Mouse (Mus musculus) cerebellum, adult 9-11 months (tissue): ENCODE results near the gene Tepsin.

Experiments
- DNase-seq: peaks from one replicate; pipeline ENCODE4 v3.0.0; 2022

Gene Tepsin

GRCm38 (mm10) chr11:120063326-120063725, 35.2 kb downstream of the Tepsin start:
- DNase-seq, result no peak

GRCm38 (mm10) chr11:120060634-120061033, 37.9 kb downstream of the Tepsin start:
- no peak for DNase-seq

- DNase-seq, result peak; percentile 82
Observed at GRCm38 (mm10) chr11:120055953-120056732, 42.4 kb downstream of the Tepsin start.

GRCm38 (mm10) chr11:120053846-120054245, 44.7 kb downstream of the Tepsin start:
- no peak for DNase-seq

GRCm38 (mm10) chr11:120052274-120052673, 46.3 kb downstream of the Tepsin start:
- peak; percentile 46 for DNase-seq

GRCm38 (mm10) chr11:120051124-120051811, 47.3 kb downstream of the Tepsin start:
- DNase-seq, result peak; percentile 74

- peak; percentile 67 for DNase-seq
Observed at GRCm38 (mm10) chr11:120049067-120049466, 49.5 kb downstream of the Tepsin start.

- peak; percentile 76 for DNase-seq
Observed at GRCm38 (mm10) chr11:120048252-120048556, 50.3 kb downstream of the Tepsin start.

- peak; percentile 77 for DNase-seq
Observed at GRCm38 (mm10) chr11:120047531-120048251, 50.8 kb downstream of the Tepsin start.

GRCm38 (mm10) chr11:120046553-120047191, 51.9 kb downstream of the Tepsin start, which contains the start of gene Aatk:
Gene Aatk (minus strand): TSS chr11:120047167.
- DNase-seq, result peak; percentile 82

GRCm38 (mm10) chr11:120045839-120046552, 52.5 kb downstream of the Tepsin start:
- DNase-seq, result peak; percentile 81

GRCm38 (mm10) chr11:120045341-120045740, 53.2 kb downstream of the Tepsin start:
- peak; percentile 74 for DNase-seq

GRCm38 (mm10) chr11:120042141-120042838, 56.2 kb downstream of the Tepsin start:
- DNase-seq, result peak; percentile 67

- peak; percentile 82 for DNase-seq
Observed at GRCm38 (mm10) chr11:120041191-120042123, 57.1 kb downstream of the Tepsin start.
